Mouse (Mus musculus) layer of hippocampus, adult 8-10 months (tissue): ENCODE measurements around the gene Mum1. TPM values are rescaled to one million over a fixed set of nuclear protein-coding genes. Genes with fewer than 3 reads are reported as not detected.
A peak's percentile ranks its signal among the peaks of the same experiment; 100 is the strongest.
"Not testable (repeated sequence)": the region's sequence is repeated elsewhere in the genome, so short reads cannot be mapped to it uniquely, and the experiment has no call there.

ENCODE experiments used
- DNase-seq, 2 experiments: peaks; one replicate each; pipeline ENCODE4 v3.0.0; 2022; ENCODE audit warnings: low spot score in 2 of 2
- total RNA-seq, 4 experiments: library from RNA; stranded (reverse); gene quantifications; 2 replicates each; pipeline ENCODE4 v1.2.4; 2022

The Mum1 gene
- total RNA-seq, 4 experiments from 2014 or later, result 44.5 to 51.5 (median 45.6) TPM

DNA sequence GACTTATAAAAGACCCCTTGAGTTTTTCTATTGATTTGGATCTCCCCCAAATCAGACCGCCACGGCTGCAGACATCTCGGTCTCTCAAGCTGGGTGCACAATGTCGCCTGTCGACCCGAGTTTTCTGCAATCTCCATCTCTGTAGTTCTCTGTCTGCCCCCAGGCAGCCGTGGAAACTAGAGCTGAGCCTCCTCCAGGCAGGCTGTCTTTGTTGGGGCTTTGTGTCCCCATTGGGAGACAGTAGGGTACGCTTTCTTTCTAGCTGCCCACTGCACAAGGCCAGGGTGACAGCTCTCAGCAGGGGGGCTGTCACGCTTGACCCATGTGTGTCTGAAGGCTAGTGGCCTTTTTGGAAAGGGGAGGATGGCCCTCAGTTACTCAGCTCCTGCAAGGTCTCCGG lies 18.6 kb upstream of the Mum1 start:
- no peak for DNase-seq

DNA sequence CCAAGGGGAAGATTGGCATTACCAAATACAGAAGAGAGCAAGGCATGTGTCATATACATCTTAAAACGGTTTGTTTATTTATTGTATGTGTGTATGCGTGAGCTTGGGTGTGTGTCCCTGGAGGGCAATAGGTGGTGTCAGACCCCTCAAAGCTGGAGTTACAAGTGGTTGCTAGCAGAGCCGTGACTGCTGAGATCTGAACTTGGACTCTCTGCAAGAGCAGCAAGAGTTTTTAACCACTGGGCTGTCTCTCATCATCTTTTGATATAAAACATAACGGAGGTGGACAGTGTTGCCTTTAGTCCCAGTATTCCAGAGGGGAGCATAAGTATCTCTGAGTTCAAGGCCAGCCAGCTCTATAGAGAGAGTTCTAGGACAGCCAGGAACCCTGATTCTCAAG lies 18.0 kb upstream of the Mum1 start:
- no peak for DNase-seq

DNA sequence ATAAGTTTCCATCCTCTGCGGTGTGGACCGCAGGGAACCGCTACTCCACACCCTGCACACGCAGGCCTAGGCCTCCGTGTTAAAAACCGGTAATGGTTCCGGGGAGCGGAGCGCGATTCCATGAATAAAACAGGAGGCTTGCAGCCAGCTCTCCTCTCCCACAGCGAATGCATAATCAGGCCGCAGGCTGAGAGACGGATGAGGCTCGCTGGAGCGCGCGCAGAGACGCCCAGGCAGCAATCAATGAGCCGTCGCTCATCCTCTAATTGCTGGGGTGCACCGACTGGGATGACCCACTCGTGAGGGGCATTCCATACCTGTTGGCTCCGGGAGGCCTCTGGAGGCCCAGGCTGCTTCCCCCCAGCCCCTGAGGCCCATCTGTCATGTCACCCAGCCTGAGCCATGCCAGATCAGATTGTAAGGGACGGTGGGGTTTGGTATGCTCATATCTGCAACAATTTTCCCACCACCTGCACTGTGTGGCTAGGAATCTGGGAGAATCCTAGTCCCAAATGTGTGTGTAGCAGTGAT lies 17.3 kb upstream of the Mum1 start:
- no peak for DNase-seq

DNA sequence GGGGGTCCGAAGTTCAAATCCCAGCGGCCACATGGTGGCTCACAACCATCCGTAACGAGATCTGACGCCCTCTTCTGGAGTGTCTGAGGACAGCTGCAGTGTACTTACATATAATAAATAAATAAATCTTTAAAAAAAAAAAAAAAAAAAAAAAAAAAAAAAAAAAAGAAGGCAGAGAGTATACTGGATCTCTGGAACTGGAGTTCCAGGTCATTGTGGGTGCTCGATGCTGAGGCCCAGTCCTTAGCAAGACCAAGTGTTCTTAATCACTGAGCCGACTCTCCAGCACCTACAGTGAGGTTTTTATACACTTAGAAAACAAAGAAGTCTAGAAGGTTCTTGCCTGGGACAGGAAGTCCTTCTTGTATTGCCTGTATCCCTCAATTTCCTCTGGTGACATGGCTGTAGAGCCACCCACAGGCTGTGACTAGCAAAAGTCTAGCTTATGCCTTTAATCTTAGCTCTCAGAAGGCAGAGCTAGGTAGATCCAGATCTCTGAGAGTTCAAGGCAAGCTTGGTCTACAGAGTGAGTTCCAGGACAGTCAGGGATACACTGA lies 14.6 kb upstream of the Mum1 start:
- DNase-seq, result not testable (repeated sequence)

DNA sequence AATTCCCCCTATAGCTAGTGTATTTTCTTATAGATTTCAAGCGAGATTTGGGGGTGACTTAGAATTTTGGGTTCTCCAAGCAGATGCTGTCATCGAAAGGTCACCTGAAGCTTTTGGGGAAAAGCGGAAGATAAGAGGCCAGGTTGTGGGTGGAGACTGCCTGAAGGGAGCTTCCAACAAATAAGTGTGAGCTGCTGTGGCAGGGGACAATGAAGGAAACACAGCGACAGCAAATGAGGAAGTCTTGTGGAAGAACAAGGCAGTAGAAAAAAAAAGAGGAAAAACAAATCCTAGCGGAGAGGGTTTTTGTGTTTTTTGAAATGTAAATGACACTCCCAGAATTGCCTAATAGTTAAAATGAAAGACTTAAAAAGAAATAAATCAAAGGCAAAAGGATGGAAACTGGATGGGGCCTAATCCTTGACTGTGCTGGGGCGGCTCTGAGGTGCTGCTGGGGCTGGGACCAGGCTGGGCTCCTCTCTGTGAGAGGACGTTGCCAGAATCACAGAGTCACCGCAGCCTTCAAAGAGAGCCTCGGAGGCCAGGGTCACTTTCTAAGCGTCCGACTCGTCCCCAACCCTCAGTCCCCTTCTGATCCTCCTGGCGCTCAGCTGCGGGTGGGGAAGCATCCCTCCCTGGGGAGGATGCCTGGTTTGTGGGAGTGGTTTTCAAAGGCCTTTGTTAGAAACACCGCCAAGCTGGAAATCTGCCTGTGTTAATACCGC lies 11.0 kb upstream of the Mum1 start:
- DNase-seq, result no peak

DNA sequence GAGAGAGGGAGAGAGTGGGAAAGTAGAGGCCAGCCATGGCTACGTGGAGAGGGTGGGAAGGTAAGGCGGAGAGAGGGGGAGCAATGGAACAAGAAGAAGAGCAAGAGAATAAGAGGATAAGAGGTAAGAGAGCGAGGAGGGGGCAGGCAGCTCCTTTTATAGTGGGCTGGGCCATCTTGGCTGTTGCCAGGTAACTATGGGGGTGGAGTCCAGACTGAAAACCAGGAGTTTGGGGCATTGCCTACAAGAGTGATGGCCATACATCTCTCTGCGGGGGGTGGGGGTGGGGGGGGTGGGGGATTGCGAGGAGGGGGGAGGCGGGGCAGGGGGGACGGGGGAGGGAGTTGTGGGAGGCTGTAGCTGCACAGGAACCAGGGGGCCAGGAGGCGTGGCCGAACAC lies 5.6 kb upstream of the Mum1 start:
- DNase-seq, result no peak

DNA sequence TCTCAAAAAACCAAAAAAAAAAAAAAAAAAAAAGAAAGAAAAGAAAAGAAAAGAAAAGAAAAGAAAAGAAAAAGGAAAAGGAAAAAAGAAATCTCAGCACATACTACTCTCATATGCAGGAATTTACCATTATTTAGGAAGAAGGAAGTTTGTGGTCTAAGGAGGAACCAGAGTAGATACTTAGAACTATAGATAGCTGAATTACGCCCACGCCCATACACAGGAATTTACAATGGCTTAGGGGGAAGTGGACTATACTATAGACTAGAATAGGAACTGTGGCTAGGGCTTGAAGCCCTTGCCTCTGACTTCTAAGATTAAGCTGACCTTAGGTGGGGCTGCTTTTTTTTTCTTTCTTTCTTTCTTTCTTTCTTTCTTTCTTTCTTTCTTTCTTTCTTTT lies 3.1 kb upstream of the Mum1 start:
- not testable (repeated sequence) for DNase-seq

DNA sequence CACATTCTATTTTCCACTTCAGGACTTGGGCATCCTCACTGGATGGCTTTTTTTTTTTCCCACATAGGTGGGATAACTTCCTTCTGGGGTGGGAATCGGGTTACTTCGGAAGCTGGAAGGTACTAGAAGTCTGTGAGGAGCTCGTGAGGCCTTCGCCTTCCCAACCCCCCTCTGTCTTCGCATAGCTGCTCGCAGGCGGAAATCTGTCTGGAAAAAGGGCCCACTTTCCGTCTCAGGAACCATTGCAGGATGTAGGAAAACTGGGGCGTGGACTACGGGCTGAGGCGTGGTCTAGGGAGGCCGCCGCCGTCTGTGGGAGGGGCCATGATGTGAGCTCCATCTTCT lies 191 bp upstream of the Mum1 start:
- DNase-seq, result no peak

DNA sequence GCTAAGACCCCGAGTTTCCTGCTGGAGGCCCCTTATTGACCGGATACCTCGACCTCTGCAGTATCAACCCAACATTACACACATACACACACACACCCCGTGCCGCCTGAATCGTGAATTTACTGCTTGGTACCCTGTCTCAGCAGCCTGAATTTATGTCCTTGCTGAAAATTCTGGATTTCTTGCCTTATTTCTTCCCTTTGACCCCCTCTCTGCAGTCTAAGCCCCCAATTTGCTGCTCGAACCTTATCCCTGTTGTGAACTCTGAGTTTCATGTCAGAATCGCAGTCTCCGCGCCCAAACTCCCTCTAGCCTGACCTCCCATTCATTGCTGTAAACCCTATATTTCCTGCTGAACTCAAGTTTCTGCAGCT lies 919 bp downstream of the Mum1 start:
- no peak for DNase-seq

DNA sequence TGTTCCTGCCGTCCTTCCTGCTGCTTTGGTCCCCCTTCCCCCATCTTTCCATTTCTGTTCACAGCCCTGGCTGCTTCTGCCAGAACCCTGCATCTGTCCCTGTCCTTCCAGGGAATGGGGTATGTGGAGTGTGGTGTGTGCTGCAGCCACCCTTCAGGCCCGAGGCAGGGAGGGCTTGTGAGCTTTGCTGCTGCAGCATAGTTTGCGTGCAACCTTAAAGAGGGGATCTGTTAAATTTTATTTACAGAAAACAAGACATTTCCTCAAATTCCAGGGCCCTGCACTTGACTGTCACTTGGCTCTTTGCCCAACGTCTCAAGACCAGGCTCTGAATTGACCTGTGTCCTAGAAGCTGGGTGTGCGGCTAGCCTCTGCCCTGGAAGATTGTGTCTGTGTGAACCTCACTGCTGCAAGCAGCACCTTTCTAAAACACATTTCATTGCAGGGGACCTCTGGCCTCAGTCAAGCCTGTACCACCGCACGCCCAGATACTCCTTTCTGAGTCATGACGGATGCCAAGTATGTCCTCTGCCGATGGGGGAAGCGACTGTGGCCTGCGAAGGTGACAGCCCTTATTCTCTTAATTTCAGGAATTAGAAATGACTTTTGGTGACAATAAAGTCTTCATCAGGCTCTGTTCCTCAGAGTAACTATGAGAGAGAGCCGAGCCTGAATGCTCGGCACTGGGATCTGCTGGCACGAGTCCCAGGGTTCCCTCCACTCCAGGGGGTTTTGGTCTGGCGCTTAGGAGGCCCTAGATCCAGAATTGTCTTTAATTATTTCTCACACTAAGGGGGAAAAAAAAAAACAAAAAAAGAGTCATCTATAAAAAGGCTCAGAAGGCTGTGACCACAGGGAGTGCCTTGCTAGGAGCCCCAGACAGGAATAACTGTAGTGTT lies 1.9 kb downstream of the Mum1 start:
- peak in 1 of 2 experiments; percentile 17 for DNase-seq

DNA sequence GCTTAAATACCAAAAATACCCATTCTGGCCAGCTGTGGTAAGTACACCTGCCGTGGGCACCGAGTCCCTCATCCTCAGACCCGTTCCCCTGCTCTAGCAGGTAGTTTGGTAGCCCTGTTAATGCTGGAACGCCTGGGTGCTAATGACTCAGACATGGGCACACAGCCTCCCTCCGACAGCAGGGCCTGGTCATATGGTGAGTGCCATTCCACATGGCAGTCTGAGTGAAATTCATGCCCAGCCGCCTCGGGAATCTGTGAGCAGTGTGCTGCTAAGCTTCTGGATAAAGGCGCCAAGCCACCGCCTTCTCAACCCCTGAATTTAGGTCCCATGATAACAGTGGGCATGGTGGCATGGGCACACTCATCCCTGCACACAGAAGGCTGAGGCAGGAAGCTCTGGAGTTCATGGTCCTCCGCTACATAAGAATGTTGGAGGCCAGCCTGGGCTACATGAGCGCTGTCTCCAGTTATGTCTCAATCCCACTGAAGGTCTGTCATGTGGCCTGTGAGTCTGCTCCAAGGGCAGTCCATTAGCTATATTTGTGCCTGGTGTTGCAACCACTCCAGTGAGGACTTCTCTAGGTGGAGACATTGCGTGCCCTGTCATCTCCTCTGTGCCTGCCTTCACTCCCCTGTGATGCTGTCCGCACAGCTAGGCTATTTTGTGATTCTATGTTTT lies 10.1 kb downstream of the Mum1 start:
- DNase-seq, result no peak

DNA sequence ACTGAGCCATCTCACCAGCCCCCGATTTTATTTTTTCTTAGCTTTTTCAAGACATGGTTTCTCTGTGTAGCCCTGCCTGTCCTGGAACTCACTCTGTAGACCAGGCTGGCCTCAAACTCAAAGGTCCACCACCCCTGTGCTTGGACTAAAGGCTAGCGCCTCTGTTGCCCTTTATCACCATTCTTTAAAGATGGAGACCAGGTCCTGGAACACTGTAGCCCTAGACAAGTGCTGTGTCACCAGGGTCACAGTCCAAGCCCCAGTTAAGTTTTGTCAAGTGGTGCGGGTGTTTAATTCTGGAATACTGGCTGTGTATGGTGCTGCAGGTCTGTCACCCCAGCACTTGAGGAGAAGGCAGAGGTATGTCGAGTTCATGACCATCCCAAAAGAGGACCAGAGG lies 10.8 kb downstream of the Mum1 start:
- DNase-seq, result no peak

DNA sequence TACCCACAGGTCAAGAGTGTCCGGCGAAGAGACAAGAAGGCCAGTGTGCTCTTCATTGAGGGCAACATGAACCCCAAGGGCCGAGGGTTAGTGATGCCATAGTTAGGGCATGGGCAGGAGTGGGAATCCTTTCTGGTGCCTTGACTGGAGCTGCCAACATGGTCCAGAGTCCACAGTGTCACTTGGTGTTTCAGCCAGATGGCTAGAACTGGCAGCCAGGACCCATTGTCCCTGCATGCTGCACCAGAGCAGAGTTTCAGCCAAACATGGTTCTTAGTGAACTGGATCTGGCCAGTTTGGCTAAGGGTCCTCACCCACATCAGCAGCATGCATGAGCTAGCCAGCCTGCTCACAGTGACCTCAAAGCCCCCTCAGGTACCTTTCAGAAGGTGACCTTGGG lies 12.1 kb downstream of the Mum1 start:
- no peak for DNase-seq

DNA sequence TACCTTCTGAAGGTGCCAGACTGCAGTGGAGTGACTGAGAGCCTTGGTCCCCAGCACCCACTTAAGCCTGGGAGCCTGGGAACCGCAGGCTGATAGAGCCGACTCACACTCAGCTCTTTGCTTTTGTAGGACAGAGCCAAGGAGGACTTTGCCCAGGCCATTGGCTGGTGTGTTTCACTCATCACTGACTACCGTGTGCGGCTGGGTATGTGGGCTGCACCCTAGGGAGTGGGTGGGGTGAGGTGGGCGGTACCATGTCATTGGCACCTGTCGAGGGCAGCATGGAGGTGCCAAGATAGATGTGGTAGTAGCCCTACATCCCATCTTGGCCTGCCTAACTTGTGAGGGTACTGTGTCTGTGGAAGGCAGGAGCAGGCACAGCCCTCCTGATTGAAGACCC lies 13.6 kb downstream of the Mum1 start:
- no peak for DNase-seq

DNA sequence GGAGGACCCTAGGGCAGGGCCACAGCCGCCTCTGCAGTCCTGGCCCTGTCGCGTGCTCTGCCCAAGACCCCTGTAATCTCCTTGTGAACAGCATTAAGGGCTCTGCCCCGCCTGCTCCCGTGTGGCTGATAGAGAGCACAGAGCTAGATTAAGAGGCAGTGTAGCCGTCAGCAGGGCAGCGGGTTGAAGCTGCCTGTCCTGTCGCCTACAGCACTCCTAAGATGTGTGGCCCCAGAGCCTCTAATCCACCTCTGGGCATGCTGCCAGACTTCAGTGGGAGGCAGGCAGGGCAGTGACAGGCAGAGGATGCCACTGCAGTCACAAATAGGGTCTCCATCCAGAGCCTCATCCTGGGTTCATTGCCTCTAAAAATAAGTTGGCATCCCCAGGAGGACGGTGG lies 15.9 kb downstream of the Mum1 start:
- DNase-seq, result no peak

DNA sequence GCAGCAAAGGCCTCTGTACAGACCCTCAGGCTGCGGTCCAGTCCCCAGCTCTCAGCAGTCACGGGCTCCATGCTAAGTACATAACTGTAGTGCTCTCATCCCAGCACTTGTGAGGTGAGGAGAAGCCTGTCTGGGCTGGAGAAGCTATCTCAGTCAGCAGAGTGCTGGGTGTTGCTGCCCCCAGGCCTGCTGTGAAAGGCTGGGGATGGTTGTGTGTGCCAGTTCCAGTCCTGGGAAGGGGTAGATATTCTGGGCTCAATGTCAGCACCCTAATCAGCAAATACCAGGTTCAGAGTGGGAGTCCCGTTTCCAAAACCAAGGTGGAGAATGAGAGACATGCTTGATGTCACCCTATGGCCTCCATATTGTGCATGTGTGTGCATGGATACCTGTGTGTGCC lies 16.4 kb downstream of the Mum1 start:
- DNase-seq, result no peak

DNA sequence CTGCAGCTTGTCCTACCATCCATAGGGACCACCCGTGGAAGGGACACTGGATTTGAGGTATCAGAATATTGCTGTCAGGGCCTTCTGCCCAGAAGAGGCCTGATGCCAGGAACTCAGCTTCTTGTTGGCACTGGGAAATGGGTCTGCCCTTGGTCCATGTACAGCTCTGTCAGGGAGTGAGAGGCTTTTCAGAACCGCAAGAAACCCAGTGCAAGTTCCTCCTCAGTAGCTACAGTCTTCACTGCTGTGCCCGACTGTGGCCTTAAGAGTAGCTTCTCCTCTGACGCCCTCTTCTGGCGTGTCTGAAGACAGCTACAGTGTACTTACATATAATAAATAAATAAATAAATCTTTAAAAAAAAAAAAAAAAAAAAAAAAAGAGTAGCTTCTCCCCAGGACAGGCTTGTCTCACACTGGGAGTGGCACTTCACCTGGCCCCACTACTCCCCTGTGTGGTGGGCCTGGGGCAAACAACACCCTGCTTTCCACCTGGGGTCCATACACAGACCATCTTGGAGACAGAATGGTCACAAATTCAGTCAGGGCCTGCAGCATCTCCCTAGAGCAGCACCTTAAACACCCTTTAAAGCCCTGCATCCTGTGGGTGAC lies 18.7 kb downstream of the Mum1 start:
- DNase-seq, result no peak

DNA sequence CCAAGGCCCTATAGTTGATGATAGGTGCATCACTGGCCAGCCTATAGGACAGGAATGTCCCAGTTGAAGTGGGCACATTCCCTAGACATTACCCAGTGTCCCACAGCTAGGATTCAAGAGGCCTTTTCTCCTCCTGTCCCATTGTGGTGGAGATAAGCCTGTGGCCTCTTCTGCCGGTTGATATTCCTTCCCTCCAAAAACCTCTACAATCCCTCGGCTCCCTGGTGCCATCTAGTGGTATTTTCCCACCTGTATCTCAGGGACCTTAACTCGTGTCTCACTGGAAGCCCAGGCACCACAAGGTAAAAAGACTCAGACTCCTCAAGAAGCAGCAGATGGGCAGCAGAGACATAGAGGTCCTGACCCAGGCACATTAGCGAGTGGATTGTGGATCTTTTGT lies 19.4 kb downstream of the Mum1 start:
- peak in 1 of 2 experiments; percentile 79 for DNase-seq

DNA sequence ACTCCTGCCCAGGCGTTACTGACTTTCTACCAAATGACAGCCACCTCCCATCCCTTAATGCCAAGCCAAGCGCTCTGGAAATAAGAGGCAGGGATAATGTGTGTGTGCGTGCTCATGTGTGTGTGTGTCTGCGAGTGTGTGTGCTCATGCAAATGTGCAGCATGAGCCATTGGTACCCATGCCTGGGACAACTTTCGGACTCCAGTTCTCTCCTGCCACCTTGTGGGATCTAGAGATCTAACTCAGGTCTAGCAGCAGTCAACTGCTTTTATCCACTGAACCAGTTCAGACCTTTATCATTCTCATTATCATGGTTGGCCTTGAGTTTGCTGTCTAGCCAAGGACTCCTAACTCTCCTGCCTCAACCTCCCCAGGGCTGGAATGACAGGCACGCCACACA lies 21.6 kb downstream of the Mum1 start:
- no peak for DNase-seq

DNA sequence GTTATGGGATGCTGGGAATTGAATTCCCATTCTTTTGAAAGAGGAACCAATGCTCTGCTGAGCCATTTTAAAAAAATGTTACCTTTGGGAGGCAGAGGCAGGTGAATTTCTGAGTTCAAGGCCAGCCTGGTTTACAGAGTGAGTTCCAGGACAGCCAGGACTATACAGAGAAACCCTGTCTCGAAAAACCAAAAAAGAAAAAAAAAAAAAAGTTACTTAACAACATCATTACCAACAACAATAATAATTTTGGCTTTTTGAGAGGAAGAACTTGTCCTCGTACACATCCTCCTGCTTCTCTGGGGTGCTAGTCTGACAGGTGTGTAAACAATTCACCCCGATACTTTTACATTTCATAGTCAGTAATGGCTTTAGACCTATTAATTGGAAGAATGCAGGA lies 22.2 kb downstream of the Mum1 start:
- not testable (repeated sequence) for DNase-seq

DNA sequence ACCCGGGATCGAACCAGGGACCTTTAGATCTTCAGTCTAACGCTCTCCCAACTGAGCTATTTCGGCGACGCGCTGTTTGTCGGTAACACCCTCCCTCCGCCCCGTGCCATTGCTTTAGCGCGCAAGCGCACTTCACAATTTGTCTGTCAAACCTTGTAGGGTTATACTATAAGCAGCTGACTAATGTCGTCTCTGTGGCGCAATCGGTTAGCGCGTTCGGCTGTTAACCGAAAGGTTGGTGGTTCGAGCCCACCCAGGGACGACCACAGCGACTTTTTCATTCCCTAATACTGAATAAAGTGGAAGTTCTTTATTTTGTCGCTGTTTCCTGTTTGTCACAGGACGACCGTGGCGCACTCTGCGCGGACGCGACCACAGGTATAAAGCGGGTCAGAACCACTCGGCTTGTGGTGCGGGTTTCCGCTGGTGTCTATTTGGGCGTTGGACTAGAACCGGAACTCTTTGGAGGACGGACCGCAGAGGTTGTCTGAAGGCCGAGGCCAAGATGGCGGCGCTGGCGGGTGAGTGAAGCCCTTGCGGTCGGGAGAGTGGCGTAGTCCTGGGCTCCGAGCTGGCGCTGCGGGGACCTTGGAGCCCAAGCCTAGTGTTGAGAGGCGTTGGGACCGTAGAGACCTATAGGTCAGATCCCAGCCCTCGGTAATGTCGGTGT lies 22.9 kb downstream of the Mum1 start, which contains the start of gene Ndufs7:
Gene Ndufs7, plus strand, starts transcription at position 151 of the 670 bp plus-strand sequence.
- DNase-seq, result peak; percentile 95 to 98
